Mouse (Mus musculus) adrenal gland, adult 18-20 months (tissue): ENCODE measurements at regions not wholly inside any gene's neighbourhood (a gene's known extent, or its start where the extent isn't known, plus 50 kb on each side); places are given as distances from the start of the nearest gene placed in this dataset.

Source experiments
- DNase-seq, 2 experiments: peaks; one replicate each; pipeline ENCODE4 v3.0.0; 2021 to 2022; ENCODE audit warnings: low spot score in 2 of 2

GRCm38 (mm10) chr14:9192122-9192769 lies 526.2 kb upstream of the 4930452B06Rik start:
- DNase-seq: no peak

- DNase-seq: no peak
Observed at GRCm38 (mm10) chr14:9191664-9192063, 525.6 kb upstream of the 4930452B06Rik start.

- no peak for DNase-seq
Observed at GRCm38 (mm10) chr14:9161336-9161735, 495.3 kb upstream of the 4930452B06Rik start.

GRCm38 (mm10) chr14:9157941-9158340 lies 491.9 kb upstream of the 4930452B06Rik start:
- DNase-seq: no peak

- no peak for DNase-seq
Observed at GRCm38 (mm10) chr14:9150841-9151240, 484.8 kb upstream of the 4930452B06Rik start.

GRCm38 (mm10) chr14:9146595-9147219 lies 480.7 kb upstream of the 4930452B06Rik start:
- DNase-seq: no peak

GRCm38 (mm10) chr14:9105708-9106107 lies 439.7 kb upstream of the 4930452B06Rik start:
- DNase-seq: no peak

- DNase-seq: no peak
Observed at GRCm38 (mm10) chr14:9089625-9090326, 423.7 kb upstream of the 4930452B06Rik start.

GRCm38 (mm10) chr14:9087103-9087502 lies 421.1 kb upstream of the 4930452B06Rik start:
- DNase-seq: no peak

- DNase-seq: no peak
Observed at GRCm38 (mm10) chr14:9079632-9080031, 413.6 kb upstream of the 4930452B06Rik start.

GRCm38 (mm10) chr14:9079014-9079413 lies 413.0 kb upstream of the 4930452B06Rik start:
- no peak for DNase-seq

- DNase-seq: no peak
Observed at GRCm38 (mm10) chr14:9071176-9071575, 405.1 kb upstream of the 4930452B06Rik start.

GRCm38 (mm10) chr14:9060058-9060457 lies 394.0 kb upstream of the 4930452B06Rik start:
- no peak for DNase-seq

GRCm38 (mm10) chr14:9028811-9029210 lies 362.8 kb upstream of the 4930452B06Rik start:
- no peak for DNase-seq

GRCm38 (mm10) chr14:9015826-9016225 lies 349.8 kb upstream of the 4930452B06Rik start:
- DNase-seq: no peak

GRCm38 (mm10) chr14:9003034-9003433 lies 337.0 kb upstream of the 4930452B06Rik start:
- DNase-seq: no peak

- DNase-seq: no peak
Observed at GRCm38 (mm10) chr14:9000408-9001092, 334.5 kb upstream of the 4930452B06Rik start.

GRCm38 (mm10) chr14:8999815-9000214 lies 333.8 kb upstream of the 4930452B06Rik start:
- DNase-seq: no peak

GRCm38 (mm10) chr14:8993421-8993820 lies 327.4 kb upstream of the 4930452B06Rik start:
- no peak for DNase-seq

- DNase-seq: no peak
Observed at GRCm38 (mm10) chr14:8985086-8985793, 319.2 kb upstream of the 4930452B06Rik start.

- no peak for DNase-seq
Observed at GRCm38 (mm10) chr14:8961554-8961953, 295.5 kb upstream of the 4930452B06Rik start.
